Mouse (Mus musculus): Measurements from ENCODE around the gene Fuca1. TPM values are rescaled to one million over a fixed set of nuclear protein-coding genes. Genes with fewer than 3 reads are reported as not detected.
"Not testable (repeated sequence)": the region's sequence is repeated elsewhere in the genome, so short reads cannot be mapped to it uniquely, and the experiment has no call there.

Fuca1 gene
- polyA plus RNA-seq, 1 experiment from 2014 or later, result 108 TPM

GRCm38 (mm10) chr4:135934708-135935500 is 14.4 kb downstream of the Fuca1 start:
- H3K27me3 ChIP-seq (replicated peaks; ENCODE audit: control insufficient read depth, insufficient read depth, low read length), result no peaks in the 10 kb centered on the region
- no peaks in the 10 kb centered on the region for H3K4me1 ChIP-seq (replicated peaks; ENCODE audit: control insufficient read depth, insufficient read depth, low read length)
- H3K9ac ChIP-seq (ENCODE audit: low read length), result no peak overlapping the region
- DNase-seq (ENCODE audit: low spot score) (no peak), ATAC-seq (replicated peaks; ENCODE audit: low FRiP score, low TSS enrichment, low read depth) (no peak; the same call in 1 of the 2 replicates)
- H3K36me3 ChIP-seq (ENCODE audit: control insufficient read depth, insufficient read depth, low read length), result peaks cover 48% of the 10 kb centered on the region
- 68% methylated on average over 11 of the region's 12 CpGs for WGBS
- H3K4me3 ChIP-seq (ENCODE audit: low read depth, low read length), result no peak overlapping the region
- H3K4me2 ChIP-seq (ENCODE audit: low read length), result no peak overlapping the region
- H3K9me3 ChIP-seq (ENCODE audit: control insufficient read depth, low read length), result no peaks in the 10 kb centered on the region
- no peak overlapping the region for H3K27ac ChIP-seq (ENCODE audit: low read depth)

DNA sequence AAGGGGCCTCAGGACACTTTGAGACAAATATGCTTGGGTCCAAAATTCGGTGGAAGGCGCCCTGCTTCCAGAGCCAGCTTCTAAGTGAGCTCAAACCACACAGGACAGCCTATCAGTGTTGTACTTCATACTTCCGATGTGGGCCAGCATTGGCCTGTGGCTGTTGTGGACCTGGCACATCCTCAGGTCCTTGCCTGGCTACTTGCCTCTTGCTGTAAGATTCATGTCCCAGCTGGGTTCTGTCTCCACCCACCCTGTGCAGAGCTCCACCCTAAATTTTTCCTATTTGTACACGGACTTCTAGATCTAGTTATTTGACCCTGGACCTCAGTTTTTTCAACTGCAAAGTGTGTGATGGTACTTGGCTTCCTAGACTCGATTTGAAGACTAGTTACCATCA is 15.0 kb downstream of the Fuca1 start:
- ATAC-seq (replicated peaks; ENCODE audit: low FRiP score, low TSS enrichment, low read depth), result no peak
- Histone ChIP-seq H3K4me1 (replicated peaks; ENCODE audit: control insufficient read depth, insufficient read depth, low read length) (no peaks in the 10 kb centered on the region), H3K27me3 (replicated peaks; ENCODE audit: control insufficient read depth, insufficient read depth, low read length) (no peaks in the 10 kb centered on the region), H3K36me3 (ENCODE audit: control insufficient read depth, insufficient read depth, low read length) (peaks cover 50% of the 10 kb centered on the region), H3K9ac (ENCODE audit: low read length) (no peak overlapping the region), H3K4me3 (ENCODE audit: low read depth, low read length) (no peak overlapping the region), H3K9me3 (ENCODE audit: control insufficient read depth, low read length) (no peaks in the 10 kb centered on the region), H3K4me2 (ENCODE audit: low read length) (no peak overlapping the region), H3K27ac (ENCODE audit: low read depth) (no peak overlapping the region)
- no peak for DNase-seq (ENCODE audit: low spot score)
- 67% methylated on average over 5 of the region's 5 CpGs for WGBS

DNA sequence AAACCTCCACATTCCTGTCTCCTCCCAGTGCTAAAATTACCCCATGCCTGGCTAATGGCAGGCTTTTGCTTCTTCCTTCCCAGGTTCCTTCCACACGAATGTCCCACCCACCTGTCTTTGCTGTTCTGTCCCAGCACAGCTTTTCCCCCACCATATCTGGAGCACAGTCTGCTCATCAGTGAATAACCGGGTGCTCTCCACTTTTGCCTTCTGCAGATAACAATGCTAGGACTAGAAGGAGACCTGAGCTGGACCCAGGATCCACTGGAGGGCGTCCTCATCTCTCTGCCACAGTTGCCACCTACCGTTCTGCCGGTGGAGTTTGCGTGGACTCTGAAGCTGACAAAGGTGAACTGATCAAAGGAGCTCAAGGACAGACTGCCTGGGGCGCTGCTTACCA is 18.3 kb downstream of the Fuca1 start:
- WGBS, result 77% methylated on average over 7 of the region's 7 CpGs
- Histone ChIP-seq H3K36me3 (ENCODE audit: control insufficient read depth, insufficient read depth, low read length) (peaks cover 42% of the 10 kb centered on the region), H3K27me3 (replicated peaks; ENCODE audit: control insufficient read depth, insufficient read depth, low read length) (no peaks in the 10 kb centered on the region), H3K4me3 (ENCODE audit: low read depth, low read length) (no peak overlapping the region), H3K9me3 (ENCODE audit: control insufficient read depth, low read length) (no peaks in the 10 kb centered on the region), H3K9ac (ENCODE audit: low read length) (no peak overlapping the region), H3K4me1 (replicated peaks; ENCODE audit: control insufficient read depth, insufficient read depth, low read length) (no peaks in the 10 kb centered on the region), H3K4me2 (ENCODE audit: low read length) (no peak overlapping the region), H3K27ac (ENCODE audit: low read depth) (no peak overlapping the region)
- DNase-seq (ENCODE audit: low spot score) (no peak), ATAC-seq (replicated peaks; ENCODE audit: low FRiP score, low TSS enrichment, low read depth) (no peak)

DNA sequence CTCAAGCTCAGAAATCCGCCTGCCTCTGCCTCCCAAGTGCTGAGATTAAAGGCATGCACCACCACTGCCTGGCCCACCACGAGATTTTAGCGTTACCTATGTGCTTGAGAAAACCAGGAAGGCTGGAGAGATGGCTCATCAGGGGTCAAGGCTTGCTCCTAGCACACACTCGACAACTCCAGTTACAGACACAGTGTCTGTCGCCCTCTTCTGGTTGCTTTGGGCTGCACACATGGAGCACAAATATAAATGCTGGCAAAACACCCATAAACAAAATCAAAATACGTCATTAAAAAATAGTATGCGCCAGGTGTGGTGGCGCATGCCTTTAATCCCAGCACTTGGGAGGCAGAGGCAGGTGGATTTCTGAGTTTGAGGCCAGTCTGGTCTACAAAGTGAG is 20.5 kb downstream of the Fuca1 start:
- ATAC-seq (replicated peaks; ENCODE audit: low FRiP score, low TSS enrichment, low read depth); H3K27ac ChIP-seq (ENCODE audit: low read depth); H3K9ac ChIP-seq (ENCODE audit: low read length); DNase-seq (ENCODE audit: low spot score); H3K4me2 ChIP-seq (ENCODE audit: low read length); H3K4me1 ChIP-seq (replicated peaks; ENCODE audit: control insufficient read depth, insufficient read depth, low read length); H3K9me3 ChIP-seq (ENCODE audit: control insufficient read depth, low read length); H3K4me3 ChIP-seq (ENCODE audit: low read depth, low read length); H3K27me3 ChIP-seq (replicated peaks; ENCODE audit: control insufficient read depth, insufficient read depth, low read length): not testable (repeated sequence)
- H3K36me3 ChIP-seq (ENCODE audit: control insufficient read depth, insufficient read depth, low read length), result peaks cover 28% of the 10 kb centered on the region
- 85% methylated on average over 8 of the region's 8 CpGs for WGBS

- WGBS, result 79% methylated on average over 6 of the region's 6 CpGs
- H3K9me3 ChIP-seq (ENCODE audit: control insufficient read depth, low read length), result no peaks in the 10 kb centered on the region
- no peak overlapping the region for H3K4me2 ChIP-seq (ENCODE audit: low read length)
- no peak for ATAC-seq (replicated peaks; ENCODE audit: low FRiP score, low TSS enrichment, low read depth)
- peaks cover 20% of the 10 kb centered on the region for H3K36me3 ChIP-seq (ENCODE audit: control insufficient read depth, insufficient read depth, low read length)
- H3K27ac ChIP-seq (ENCODE audit: low read depth), result no peak overlapping the region
- H3K4me3 ChIP-seq (ENCODE audit: low read depth, low read length), result no peak overlapping the region
- no peak overlapping the region for H3K9ac ChIP-seq (ENCODE audit: low read length)
- no peak for DNase-seq (ENCODE audit: low spot score)
- no peaks in the 10 kb centered on the region for H3K4me1 ChIP-seq (replicated peaks; ENCODE audit: control insufficient read depth, insufficient read depth, low read length)
- no peaks in the 10 kb centered on the region for H3K27me3 ChIP-seq (replicated peaks; ENCODE audit: control insufficient read depth, insufficient read depth, low read length)
Measured at GRCm38 (mm10) chr4:135942193-135942592, 21.7 kb downstream of the Fuca1 start.

DNA sequence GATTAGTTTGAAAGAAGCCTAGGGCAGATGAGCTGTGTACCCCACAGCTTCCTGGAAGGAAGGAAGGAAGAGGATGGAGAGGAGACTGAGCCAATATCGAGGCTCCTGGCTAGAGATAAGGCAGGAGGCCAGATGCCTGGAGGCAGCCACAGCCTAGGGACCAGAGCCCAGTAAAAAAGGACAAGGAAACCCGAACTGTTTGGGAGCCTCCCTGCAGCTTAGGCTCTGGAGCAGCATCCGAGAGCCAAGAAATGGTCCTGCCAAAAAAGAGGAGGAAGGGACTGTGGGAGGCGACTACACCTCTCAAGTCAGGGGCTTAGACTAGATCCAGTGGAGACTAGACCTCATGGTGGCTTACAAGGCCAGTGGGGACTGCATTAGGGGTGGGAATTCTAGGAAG is 22.9 kb downstream of the Fuca1 start:
- Histone ChIP-seq H3K9ac (ENCODE audit: low read length) (no peak overlapping the region), H3K27me3 (replicated peaks; ENCODE audit: control insufficient read depth, insufficient read depth, low read length) (no peaks in the 10 kb centered on the region), H3K4me1 (replicated peaks; ENCODE audit: control insufficient read depth, insufficient read depth, low read length) (no peaks in the 10 kb centered on the region; the same call in 1 of the 2 replicates), H3K27ac (ENCODE audit: low read depth) (no peak overlapping the region), H3K4me2 (ENCODE audit: low read length) (no peak overlapping the region), H3K36me3 (ENCODE audit: control insufficient read depth, insufficient read depth, low read length) (peaks cover 18% of the 10 kb centered on the region), H3K9me3 (ENCODE audit: control insufficient read depth, low read length) (no peaks in the 10 kb centered on the region), H3K4me3 (ENCODE audit: low read depth, low read length) (no peak overlapping the region)
- ATAC-seq (replicated peaks; ENCODE audit: low FRiP score, low TSS enrichment, low read depth), result no peak
- 59% methylated on average over 4 of the region's 4 CpGs for WGBS
- no peak for DNase-seq (ENCODE audit: low spot score)

GRCm38 (mm10) chr4:135945706-135946105 is 25.2 kb downstream of the Fuca1 start:
- no peak for DNase-seq (ENCODE audit: low spot score)
- Histone ChIP-seq H3K4me3 (ENCODE audit: low read depth, low read length) (peak overlapping the region; percentile 89), H3K27ac (ENCODE audit: low read depth) (no peak overlapping the region), H3K27me3 (replicated peaks; ENCODE audit: control insufficient read depth, insufficient read depth, low read length) (no peaks in the 10 kb centered on the region), H3K9me3 (ENCODE audit: control insufficient read depth, low read length) (no peaks in the 10 kb centered on the region), H3K9ac (ENCODE audit: low read length) (peak overlapping the region; percentile 74; the same call in 1 of the 2 replicates), H3K4me1 (replicated peaks; ENCODE audit: control insufficient read depth, insufficient read depth, low read length) (no peaks in the 10 kb centered on the region; the same call in 1 of the 2 replicates), H3K4me2 (ENCODE audit: low read length) (peak overlapping the region; percentile 82), H3K36me3 (ENCODE audit: control insufficient read depth, insufficient read depth, low read length) (peaks cover 4% of the 10 kb centered on the region)
- ATAC-seq (replicated peaks; ENCODE audit: low FRiP score, low TSS enrichment, low read depth), result no peak; the same call in 1 of the 2 replicates
- 72% methylated on average over 10 of the region's 10 CpGs for WGBS

GRCm38 (mm10) chr4:135946278-135946658 is 25.7 kb downstream of the Fuca1 start, which contains the start of gene Hmgcl:
Hmgcl (plus strand) TSS chr4:135946448.
- Histone ChIP-seq H3K4me2 (ENCODE audit: low read length) (peak within 1 kb of the TSS; percentile 82), H3K4me1 (replicated peaks; ENCODE audit: control insufficient read depth, insufficient read depth, low read length) (no peaks in the 10 kb centered on the region; the same call in 1 of the 2 replicates), H3K4me3 (ENCODE audit: low read depth, low read length) (peak within 1 kb of the TSS; percentile 89), H3K9me3 (ENCODE audit: control insufficient read depth, low read length) (no peaks in the 10 kb centered on the region), H3K36me3 (ENCODE audit: control insufficient read depth, insufficient read depth, low read length) (peaks cover 5% of the 10 kb centered on the region; the same call in 1 of the 2 replicates), H3K27ac (ENCODE audit: low read depth) (peak within 1 kb of the TSS; percentile 43; the same call in 1 of the 2 replicates), H3K27me3 (replicated peaks; ENCODE audit: control insufficient read depth, insufficient read depth, low read length) (no peaks in the 10 kb centered on the region), H3K9ac (ENCODE audit: low read length) (peak within 1 kb of the TSS; percentile 74)
- WGBS, result 0% methylated on average over 23 of the region's 23 CpGs
- peak; percentile 89 for ATAC-seq (replicated peaks; ENCODE audit: low FRiP score, low TSS enrichment, low read depth)
- peak; percentile 96 for DNase-seq (ENCODE audit: low spot score)

Data from intestine, embryonic 14.5 days (tissue).